25 mouse cellular contexts compared by ENCODE assay signal in the genomic region with DNA sequence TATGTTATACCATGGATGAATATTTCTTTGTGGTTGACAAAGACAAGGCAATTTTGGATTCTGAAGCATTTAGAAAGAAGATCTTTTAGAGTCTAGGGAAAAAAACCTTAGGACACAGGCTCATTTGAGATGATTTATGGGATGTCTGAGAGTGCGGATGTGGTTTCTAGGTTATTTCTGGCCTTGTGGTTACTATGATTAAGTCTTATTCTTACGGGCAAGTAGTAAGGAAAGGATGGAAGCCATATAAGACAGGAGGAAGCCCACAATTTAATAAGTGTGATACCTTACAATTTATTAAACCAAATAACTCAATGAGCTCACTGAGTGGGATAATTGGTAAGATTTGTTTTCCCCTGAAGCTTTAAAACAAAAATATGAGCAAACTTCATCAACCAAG.
"Had no signal": no experiment of that assay in that cellular context is flagged by ENCODE, and none has a peak within 500 bp of the region (broad histone marks: within the 10 kb centered on the region; RNA-seq: fewer than 3 reads in every experiment).

No protein-coding gene starts in this region.

- H3K36me3 ChIP-seq: kidney, embryonic 15.5 days; limb, embryonic 12.5 days; limb, embryonic 15.5 days; neural tube, embryonic 12.5 days; neural tube, embryonic 15.5 days had no signal

- ATAC-seq: intestine, embryonic 16.5 days; liver, postnatal 0 days had no signal

- H3K4me3 ChIP-seq: kidney, embryonic 15.5 days; layer of hippocampus, adult 2 months; limb, embryonic 12.5 days; limb, embryonic 15.5 days; neural tube, embryonic 12.5 days; neural tube, embryonic 15.5 days had no signal

- H3K4me1 ChIP-seq: kidney, embryonic 15.5 days; limb, embryonic 12.5 days; limb, embryonic 15.5 days; neural tube, embryonic 12.5 days; neural tube, embryonic 15.5 days had no signal

- H3K4me2 ChIP-seq: kidney, embryonic 15.5 days; limb, embryonic 12.5 days; limb, embryonic 15.5 days; liver, embryonic 11.5 days; lung, embryonic 14.5 days; neural tube, embryonic 12.5 days; neural tube, embryonic 15.5 days had no signal

- H3K27me3 ChIP-seq: kidney, embryonic 15.5 days; limb, embryonic 12.5 days; limb, embryonic 15.5 days; neural tube, embryonic 12.5 days; neural tube, embryonic 15.5 days had no signal

- H3K9ac ChIP-seq: kidney, embryonic 15.5 days; limb, embryonic 12.5 days; limb, embryonic 15.5 days; liver, embryonic 14.5 days; liver, postnatal 0 days; lung, embryonic 14.5 days; neural tube, embryonic 12.5 days; neural tube, embryonic 15.5 days had no signal

- H3K9me3 ChIP-seq: kidney, embryonic 15.5 days; limb, embryonic 12.5 days; limb, embryonic 15.5 days; neural tube, embryonic 12.5 days; neural tube, embryonic 15.5 days had no signal

- H3K27ac ChIP-seq: kidney, embryonic 15.5 days; layer of hippocampus, adult 2 months; limb, embryonic 12.5 days; limb, embryonic 15.5 days; liver, embryonic 14.5 days; neural tube, embryonic 12.5 days; neural tube, embryonic 15.5 days; stomach, postnatal 0 days had no signal

- DNase-seq: kidney, adult 8-10 months; kidney, postnatal 14 days; kidney, postnatal 4 days; layer of hippocampus, adult 9-11 months; left cerebral cortex, postnatal 4 days; liver, postnatal 0 days; lung, embryonic 14.5 days; lung, postnatal 10 days; lung, postnatal 4 days; midbrain, embryonic 14.5 days; right cerebral cortex, adult 18-20 months; right cerebral cortex, postnatal 14 days; right cerebral cortex, postnatal 4 days; thymus, adult 2 months; thymus, postnatal 14 days had no signal
